Mouse (Mus musculus) heart, adult 2 months (tissue): ENCODE results near the gene Timm8b. TPM values are rescaled to one million over a fixed set of nuclear protein-coding genes. Genes with fewer than 3 reads are reported as not detected.
A peak's percentile ranks its signal among the peaks of the same experiment; 100 is the strongest.

ENCODE experiments used
- DNase-seq, 2 experiments: peaks; one replicate each; pipeline ENCODE4 v3.0.0; 2021
- H3K27ac ChIP-seq: fragments of 200-600 bp; 2 replicates; pipeline ENCODE4 v1.8.1; 2022
- H3K27me3 ChIP-seq: fragments of 200-500 bp; 2 replicates; pipeline ENCODE4 v1.6.1; 2012; ENCODE audit warnings: mild to moderate bottlenecking, low read length, inconsistent platforms, mixed read lengths; ENCODE audit not compliant: control insufficient read depth, insufficient read depth
- H3K36me3 ChIP-seq: fragments of 200-500 bp; 2 replicates; pipeline ENCODE4 v1.6.1; 2012; ENCODE audit warnings: low read length, inconsistent platforms; ENCODE audit not compliant: control insufficient read depth, insufficient read depth
- H3K4me1 ChIP-seq: fragments of 200-500 bp; 2 replicates; pipeline ENCODE4 v1.6.1; 2011; ENCODE audit warnings: low read length; ENCODE audit not compliant: control insufficient read depth, insufficient read depth
- H3K4me3 ChIP-seq: fragments of 200-600 bp; 2 replicates; pipeline ENCODE4 v1.8.1; 2022
- H3K79me2 ChIP-seq: fragments of 200-500 bp; replicated peaks from 2 replicates; pipeline ENCODE4 v1.6.1; 2012; ENCODE audit warnings: mild to moderate bottlenecking, inconsistent platforms, low read length, moderate library complexity, mixed read lengths; ENCODE audit not compliant: control insufficient read depth, insufficient read depth
- H3K9ac ChIP-seq: fragments of 200-500 bp; 2 replicates; pipeline ENCODE4 v1.6.1; 2012; ENCODE audit warnings: low read depth, mild to moderate bottlenecking, control low read depth, inconsistent platforms, low read length, mixed read lengths
- CTCF ChIP-seq: fragments of 200-600 bp; IDR thresholded peaks from 2 replicates; pipeline ENCODE4 v1.8.1; 2022; ENCODE audit warnings: antibody characterized with exemption, mild to moderate bottlenecking, moderate library complexity
- EP300 ChIP-seq: fragments of 200-500 bp; IDR thresholded peaks from 2 replicates; pipeline ENCODE4 v1.6.1; 2011; ENCODE audit warnings: low read depth, low read length, control low read depth; ENCODE audit not compliant: insufficient read depth
- POLR2A ChIP-seq: fragments of 200-500 bp; IDR thresholded peaks from 2 replicates; pipeline ENCODE4 v1.6.1; 2011; ENCODE audit warnings: mild to moderate bottlenecking, low read depth, low read length, control low read depth; ENCODE audit not compliant: insufficient read depth
- WGBS: fragments of 180-500 bp; shearing (Covaris S2); methylation state at CpG from one replicate; pipeline ENCODE4 v1.1.7; 2018; 5-methylcytosine and 5-hydroxymethylcytosine counted together
- intact Hi-C: fragments of 180-260 bp; cut with DNase I; formaldehyde crosslinking; loops from one replicate; pipeline ENCODE4 v1.15.1; 2025
- polyA plus RNA-seq: library from polyadenylated mRNA; depleted of rRNA; stranded (reverse); fragments of >200 nt; gene quantifications from 2 replicates; pipeline ENCODE4 v1.2.3, GENCODE M21; 2012
- total RNA-seq, 2 experiments: library from RNA; stranded (reverse); gene quantifications; 2 replicates each; pipeline ENCODE4 v1.2.3; 2021

Timm8b gene
- total and polyA plus RNA-seq, 3 experiments: 251 to 294 (median 289) TPM

- Histone ChIP-seq H3K4me3 (no peak overlapping the region), H3K36me3 (no peaks in the 10 kb centered on the region), H3K4me1 (no peaks in the 10 kb centered on the region), H3K79me2 (no peaks in the 10 kb centered on the region), H3K27ac (no peak overlapping the region), H3K9ac (no peak overlapping the region), H3K27me3 (no peaks in the 10 kb centered on the region)
- TF ChIP-seq EP300 (no peak), POLR2A (no peak), CTCF (no peak)
- no peak for DNase-seq
- intact Hi-C loops: no loop called here
- 74% methylated on average over 6 of the region's 6 CpGs for WGBS
These were observed 18.4 kb upstream of the Timm8b start for GRCm38 (mm10) chr9:50585145-50585818.

- Histone ChIP-seq H3K36me3 (no peaks in the 10 kb centered on the region), H3K79me2 (no peaks in the 10 kb centered on the region), H3K4me3 (no peak overlapping the region), H3K27ac (no peak overlapping the region), H3K27me3 (no peaks in the 10 kb centered on the region), H3K4me1 (no peaks in the 10 kb centered on the region), H3K9ac (no peak overlapping the region)
- no peak for DNase-seq
- TF ChIP-seq EP300: no peak
- no peak for TF ChIP-seq POLR2A
- no peak for TF ChIP-seq CTCF
- intact Hi-C loops: no loop called here
- WGBS: 75% methylated on average over 4 of the region's 4 CpGs
These were observed 16.8 kb upstream of the Timm8b start for GRCm38 (mm10) chr9:50586955-50587354.

GRCm38 (mm10) chr9:50590856-50591518, 12.7 kb upstream of the Timm8b start:
- Histone ChIP-seq H3K27me3 (no peaks in the 10 kb centered on the region), H3K36me3 (no peaks in the 10 kb centered on the region), H3K4me1 (no peaks in the 10 kb centered on the region), H3K79me2 (no peaks in the 10 kb centered on the region), H3K4me3 (no peak overlapping the region), H3K27ac (no peak overlapping the region), H3K9ac (no peak overlapping the region)
- intact Hi-C loops: loop anchor here (10.0 kb wide), 1 partner anchor 146 kb away; no protein-coding TSS in a partner anchor
- peak in 1 of 2 experiments; percentile 23 for DNase-seq
- TF ChIP-seq EP300: no peak
- no peak for TF ChIP-seq POLR2A
- no peak for TF ChIP-seq CTCF
- WGBS: 69% methylated on average over 10 of the region's 10 CpGs

- intact Hi-C loops: loop anchor here (10.0 kb wide), 1 partner anchor 148 kb away; no protein-coding TSS in a partner anchor
- H3K4me1 ChIP-seq: no peaks in the 10 kb centered on the region
- TF ChIP-seq CTCF (no peak), EP300 (no peak)
- no peak overlapping the region for H3K4me3 ChIP-seq
- H3K9ac ChIP-seq: no peak overlapping the region
- H3K27me3 ChIP-seq: no peaks in the 10 kb centered on the region
- no peak overlapping the region for H3K27ac ChIP-seq
- WGBS: 85% methylated on average over 9 of the region's 9 CpGs
- H3K79me2 ChIP-seq: no peaks in the 10 kb centered on the region
- no peaks in the 10 kb centered on the region; the same call in 1 of the 2 replicates for H3K36me3 ChIP-seq
- no peak for DNase-seq
These were observed 10.8 kb upstream of the Timm8b start for GRCm38 (mm10) chr9:50592955-50593354.

- WGBS: 79% methylated on average over 3 of the region's 3 CpGs
- Histone ChIP-seq H3K9ac (no peak overlapping the region), H3K27me3 (no peaks in the 10 kb centered on the region), H3K36me3 (no peaks in the 10 kb centered on the region; the same call in 1 of the 2 replicates), H3K79me2 (no peaks in the 10 kb centered on the region), H3K4me3 (no peak overlapping the region), H3K4me1 (no peaks in the 10 kb centered on the region; the same call in 1 of the 2 replicates), H3K27ac (no peak overlapping the region)
- DNase-seq: peak in 1 of 2 experiments; percentile 18
- TF ChIP-seq POLR2A (no peak), CTCF (peak; percentile 50)
- intact Hi-C loops: loop anchor here (10.0 kb wide), 1 partner anchor 149 kb away; no protein-coding TSS in a partner anchor
These were observed 10.2 kb upstream of the Timm8b start for GRCm38 (mm10) chr9:50593544-50593943.
